Mouse (Mus musculus) forelimb bud, embryonic 11.5 days (tissue): ENCODE measurements around the gene Nucb1.
"Not testable (repeated sequence)": the region's sequence is repeated elsewhere in the genome, so short reads cannot be mapped to it uniquely, and the experiment has no call there.

Source experiments
- DNase-seq: peaks from one replicate; pipeline ENCODE4 v3.0.0-alpha.2; 2012; ENCODE audit warnings: low read depth, low spot score

Nucb1 gene

GRCm38 (mm10) chr7:45509912-45510787 is at the start of gene Nucb1:
Nucb1 (minus strand) TSS chr7:45510406.
- DNase-seq = peak; percentile 91

- no peak for DNase-seq
These were observed 48.7 kb upstream of the Nucb1 start for GRCm38 (mm10) chr7:45558907-45559306.

- peak; percentile 65 for DNase-seq
These were observed 45.6 kb upstream of the Nucb1 start for GRCm38 (mm10) chr7:45555787-45556186.

- DNase-seq = no peak
These were observed 44.5 kb upstream of the Nucb1 start, which contains the start of gene Hsd17b14 for GRCm38 (mm10) chr7:45554744-45555143. Hsd17b14 (plus strand) TSS chr7:45554893.

- no peak for DNase-seq
These were observed 43.8 kb upstream of the Nucb1 start for GRCm38 (mm10) chr7:45553990-45554389.

GRCm38 (mm10) chr7:45553519-45553918 is 43.3 kb upstream of the Nucb1 start:
- no peak for DNase-seq

GRCm38 (mm10) chr7:45551512-45551883 is 41.3 kb upstream of the Nucb1 start:
- no peak for DNase-seq

GRCm38 (mm10) chr7:45550821-45551511 is 40.8 kb upstream of the Nucb1 start:
- no peak for DNase-seq

GRCm38 (mm10) chr7:45549641-45550436 is 39.6 kb upstream of the Nucb1 start:
- DNase-seq = no peak

GRCm38 (mm10) chr7:45544525-45544924 is 34.3 kb upstream of the Nucb1 start:
- DNase-seq = no peak

GRCm38 (mm10) chr7:45540213-45540612 is 30.0 kb upstream of the Nucb1 start:
- no peak for DNase-seq

GRCm38 (mm10) chr7:45539095-45539494 is 28.9 kb upstream of the Nucb1 start:
- no peak for DNase-seq

GRCm38 (mm10) chr7:45538163-45539041 is 28.2 kb upstream of the Nucb1 start:
- peak; percentile 52 for DNase-seq

- no peak for DNase-seq
These were observed 27.4 kb upstream of the Nucb1 start for GRCm38 (mm10) chr7:45537602-45538001.

- no peak for DNase-seq
These were observed 25.5 kb upstream of the Nucb1 start for GRCm38 (mm10) chr7:45535676-45536075.

- DNase-seq = no peak
These were observed 20.4 kb upstream of the Nucb1 start for GRCm38 (mm10) chr7:45530643-45531042.

- DNase-seq = no peak
These were observed 19.3 kb upstream of the Nucb1 start for GRCm38 (mm10) chr7:45529461-45529860.

- not testable (repeated sequence) for DNase-seq
These were observed 17.0 kb upstream of the Nucb1 start for GRCm38 (mm10) chr7:45527169-45527568.

GRCm38 (mm10) chr7:45526474-45527120 is 16.4 kb upstream of the Nucb1 start:
- no peak for DNase-seq

- DNase-seq = peak; percentile 97
These were observed 15.7 kb upstream of the Nucb1 start, which contains the start of the genes Ppp1r15a and Plekha4 for GRCm38 (mm10) chr7:45525809-45526473. Ppp1r15a (minus strand) TSS chr7:45526268. Plekha4 (plus strand) TSS chr7:45526330.
